Mouse (Mus musculus) liver, embryonic 14.5 days (tissue): ENCODE results near the gene Srp9. TPM values are rescaled to one million over a fixed set of nuclear protein-coding genes. Genes with fewer than 3 reads are reported as not detected.
"Not testable (repeated sequence)": the region's sequence is repeated elsewhere in the genome, so short reads cannot be mapped to it uniquely, and the experiment has no call there.

Experiments used
- ATAC-seq: fragments of 200-750 bp; cut with Nextera tagmentation; 2 replicates; pipeline ENCODE4 v1.8.0; 2017; ENCODE audit warnings: moderate number of reproducible peaks, mild to moderate bottlenecking, moderate library complexity; ENCODE audit not compliant: insufficient read depth
- DNase-seq, 3 experiments: peaks; one replicate each; pipeline ENCODE4 v3.0.0-alpha.2; 2012 to 2013; ENCODE audit warnings: low read depth in 3 of 3, low spot score in 3 of 3
- H3K27ac ChIP-seq: fragments of 300-500 bp; sonication (generic); 2 replicates; pipeline ENCODE4 v1.5.1; 2014; ENCODE audit warnings: moderate library complexity, mild to moderate bottlenecking, control low read depth, inconsistent platforms
- H3K27me3 ChIP-seq: fragments of 300-500 bp; sonication (generic); 2 replicates; pipeline ENCODE4 v1.6.1; 2014; ENCODE audit warnings: mild to moderate bottlenecking, low read length, moderate library complexity; ENCODE audit not compliant: control insufficient read depth, insufficient read depth
- H3K36me3 ChIP-seq: fragments of 300-500 bp; sonication (generic); replicated peaks from 2 replicates; pipeline ENCODE4 v1.6.1; 2014; ENCODE audit warnings: low read depth; ENCODE audit not compliant: control insufficient read depth, insufficient read depth
- H3K4me1 ChIP-seq, 2 experiments: fragments of 200-500 bp in 1 of 2; fragments of 300-500 bp in 1 of 2; sonication (generic) in 1 of 2; replicated peaks; 2 replicates each; pipeline ENCODE4 v1.6.1; 2012 to 2014; ENCODE audit warnings: antibody characterized with exemption in 1 of 2, inconsistent platforms in 1 of 2, low read length in 1 of 2; ENCODE audit not compliant: control insufficient read depth in 2 of 2, insufficient read depth in 2 of 2
- H3K4me2 ChIP-seq: fragments of 300-500 bp; sonication (generic); 2 replicates; pipeline ENCODE4 v1.6.1; 2014; ENCODE audit warnings: low read depth, mild to moderate bottlenecking, control low read depth, moderate library complexity
- H3K4me3 ChIP-seq, 2 experiments: fragments of 200-500 bp in 1 of 2; fragments of 300-500 bp in 1 of 2; sonication (generic) in 1 of 2; 2 replicates each; pipeline ENCODE4 v1.5.1; 2012 to 2014; ENCODE audit warnings: low read depth in 2 of 2, low read length in 2 of 2, mild to moderate bottlenecking in 2 of 2, control low read depth in 1 of 2, inconsistent platforms in 1 of 2, moderate library complexity in 1 of 2; ENCODE audit not compliant: insufficient read depth in 1 of 2
- H3K9ac ChIP-seq: fragments of 300-500 bp; sonication (generic); replicated peaks from 2 replicates; pipeline ENCODE4 v1.6.1; 2014; ENCODE audit warnings: mild to moderate bottlenecking, control low read depth, moderate library complexity
- H3K9me3 ChIP-seq: fragments of 300-500 bp; sonication (generic); 2 replicates; pipeline ENCODE4 v1.6.1; 2016; ENCODE audit warnings: low read length, mixed read lengths; ENCODE audit not compliant: control insufficient read depth
- CTCF ChIP-seq: IDR thresholded peaks from 2 replicates; pipeline ENCODE4 v1.5.1; 2016; ENCODE audit warnings: antibody characterized with exemption, low read depth, control low read depth
- EP300 ChIP-seq: IDR thresholded peaks from 2 replicates; pipeline ENCODE4 v1.6.1; 2016; ENCODE audit warnings: antibody characterized with exemption, low read depth
- WGBS: fragments of 180-500 bp; shearing (Covaris S2); extraction: QIAGEN DNeasy Blood & Tissue Kit; methylation state at CpG from one replicate; pipeline ENCODE4 v1.1.7; 2014; ENCODE audit not compliant: insufficient replicate concordance; 5-methylcytosine and 5-hydroxymethylcytosine counted together
- polyA plus RNA-seq, 2 experiments: library from polyadenylated mRNA; depleted of rRNA in 1 of 2; stranded (reverse) in 1 of 2; unstranded in 1 of 2; fragments of >200 nt; fragmentation: Nextera tagmentation in 1 of 2; extraction: Ambion mirVana in 1 of 2; gene quantifications; 2 replicates each; pipeline versions ENCODE4 v1.2.1 to v1.2.3; 2012 to 2014

Srp9 gene
- polyA plus RNA-seq, 2 experiments = 43.5 to 89.9 TPM

GRCm38 (mm10) chr1:182157734-182158133 is 33.2 kb downstream of the Srp9 start:
- H3K4me3 ChIP-seq = no peak overlapping the region
- H3K9ac ChIP-seq = no peak overlapping the region
- H3K27ac ChIP-seq = no peak overlapping the region
- no peaks in the 10 kb centered on the region for H3K9me3 ChIP-seq
- no peaks in the 10 kb centered on the region; the same call in 1 of the 2 replicates for H3K27me3 ChIP-seq
- TF ChIP-seq CTCF (no peak), EP300 (no peak)
- H3K36me3 ChIP-seq = no peaks in the 10 kb centered on the region
- DNase-seq (no peak), ATAC-seq (no peak)
- whole genome bisulfite sequencing = 36% methylated on average over 4 of the region's 4 CpGs
- no peak overlapping the region for H3K4me2 ChIP-seq
- H3K4me1 ChIP-seq = no peaks in the 10 kb centered on the region

DNA sequence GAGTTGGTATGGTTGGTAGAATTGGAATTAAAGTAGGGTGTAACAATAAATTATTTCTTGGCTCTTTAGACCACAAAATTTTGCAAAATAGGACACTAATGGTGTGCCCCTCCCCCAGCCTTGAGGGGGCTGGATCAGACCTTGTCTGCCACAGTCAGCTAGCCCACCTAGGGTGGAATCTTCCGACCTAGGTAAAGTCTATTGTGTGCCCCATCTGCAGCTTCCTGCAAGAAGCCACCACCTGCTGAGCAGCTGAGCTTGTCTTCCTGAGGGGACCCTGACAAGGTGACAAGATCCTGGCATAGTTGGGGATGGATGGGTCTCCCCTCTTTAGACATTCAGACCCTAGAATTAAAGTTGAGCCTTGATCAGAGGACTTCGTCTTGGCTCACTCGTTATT is 35.0 kb downstream of the Srp9 start:
- ATAC-seq = no peak
- WGBS = 64% methylated on average over 3 of the region's 3 CpGs
- H3K4me3 ChIP-seq = no peak overlapping the region

GRCm38 (mm10) chr1:182162951-182163350 is 38.4 kb downstream of the Srp9 start:
- no peaks in the 10 kb centered on the region for H3K9me3 ChIP-seq
- 18% methylated on average over 5 of the region's 5 CpGs for whole genome bisulfite sequencing
- H3K4me3 ChIP-seq = no peak overlapping the region
- H3K27ac ChIP-seq = no peak overlapping the region
- H3K4me1 ChIP-seq = no peaks in the 10 kb centered on the region
- DNase-seq (no peak), ATAC-seq (no peak)
- H3K4me2 ChIP-seq = no peak overlapping the region
- H3K27me3 ChIP-seq = no peaks in the 10 kb centered on the region; the same call in 1 of the 2 replicates
- H3K9ac ChIP-seq = no peak overlapping the region
- TF ChIP-seq EP300 = no peak
- no peaks in the 10 kb centered on the region for H3K36me3 ChIP-seq

More for the DNA sequence above, 35.0 kb downstream of the Srp9 start:
- Histone ChIP-seq H3K4me1 (no peaks in the 10 kb centered on the region), H3K9ac (no peak overlapping the region), H3K27ac (no peak overlapping the region), H3K9me3 (no peaks in the 10 kb centered on the region), H3K36me3 (no peaks in the 10 kb centered on the region), H3K27me3 (no peaks in the 10 kb centered on the region; the same call in 1 of the 2 replicates), H3K4me2 (no peak overlapping the region)
- DNase-seq = no peak
- TF ChIP-seq EP300 (no peak), CTCF (no peak)

- DNase-seq (no peak), ATAC-seq (no peak)
- no peak within 1 kb of the TSS for H3K27ac ChIP-seq
- TF ChIP-seq EP300 = no peak
- TF ChIP-seq CTCF = no peak
- H3K4me3 ChIP-seq = no peak within 1 kb of the TSS
- no peak within 1 kb of the TSS for H3K9ac ChIP-seq
- 66% methylated on average over 7 of the region's 7 CpGs for WGBS
- H3K4me2 ChIP-seq = no peak within 1 kb of the TSS
- no peaks in the 10 kb centered on the region for H3K4me1 ChIP-seq
- no peaks in the 10 kb centered on the region; the same call in 1 of the 2 replicates for H3K27me3 ChIP-seq
- no peaks in the 10 kb centered on the region for H3K9me3 ChIP-seq
- H3K36me3 ChIP-seq = no peaks in the 10 kb centered on the region
Observed at GRCm38 (mm10) chr1:182164386-182164785, 39.8 kb downstream of the Srp9 start, which contains the start of gene Vmn1r1. Vmn1r1 (minus strand) TSS chr1:182164486.

- not testable (repeated sequence) for H3K4me3 ChIP-seq, DNase-seq, H3K4me2 ChIP-seq, H3K36me3 ChIP-seq, ATAC-seq, H3K27me3 ChIP-seq, H3K9me3 ChIP-seq, H3K27ac ChIP-seq, H3K4me1 ChIP-seq, H3K9ac ChIP-seq
- WGBS = 55% methylated on average over 6 of the region's 6 CpGs
Observed at GRCm38 (mm10) chr1:182170206-182170605, 45.7 kb downstream of the Srp9 start.

GRCm38 (mm10) chr1:182176985-182177384 is 52.4 kb downstream of the Srp9 start:
- not testable (repeated sequence) for H3K27ac ChIP-seq, H3K9me3 ChIP-seq, H3K4me2 ChIP-seq, DNase-seq, H3K4me3 ChIP-seq, H3K4me1 ChIP-seq, ATAC-seq, H3K9ac ChIP-seq, H3K36me3 ChIP-seq, H3K27me3 ChIP-seq
- 76% methylated on average over 19 of the region's 19 CpGs for WGBS
